Mouse (Mus musculus): ENCODE measurements around the gene Hjurp.

GRCm38 (mm10) chr1:88284228-88284945 is 7.0 kb upstream of the Hjurp start:
- TF ChIP-seq CTCF (conservative IDR thresholded peaks at IDR 0.05 in 1 of 2, IDR thresholded peaks at IDR 0.05 in 1 of 2; ENCODE audit: low read depth in 2 of 2, low read length in 2 of 2), result no peak
- TF ChIP-seq GABPA (IDR thresholded peaks at IDR 0.05; ENCODE audit: insufficient replicate concordance, low read depth, low read length), result no peak
- no peak for TF ChIP-seq ZMIZ1 (IDR thresholded peaks at IDR 0.05; ENCODE audit: low read depth, low read length)
- no peak for TF ChIP-seq CHD1 (IDR thresholded peaks at IDR 0.05; ENCODE audit: low read depth, low read length)
- TF ChIP-seq KAT2A (IDR thresholded peaks at IDR 0.05; ENCODE audit: insufficient replicate concordance, low read length), result no peak
- TF ChIP-seq BHLHE40 (IDR thresholded peaks at IDR 0.05; ENCODE audit: low read depth, low read length), result no peak
